Mouse (Mus musculus) embryo, embryonic 9.5 days (tissue): ENCODE measurements at regions not wholly inside any gene's neighbourhood (a gene's known extent, or its start where the extent isn't known, plus 50 kb on each side); places are given as distances from the start of the nearest gene placed in this dataset.

Experiments used
- DNase-seq: peaks from one replicate; pipeline ENCODE4 v3.0.0-alpha.2; 2017; ENCODE audit errors: extremely low spot score

DNA sequence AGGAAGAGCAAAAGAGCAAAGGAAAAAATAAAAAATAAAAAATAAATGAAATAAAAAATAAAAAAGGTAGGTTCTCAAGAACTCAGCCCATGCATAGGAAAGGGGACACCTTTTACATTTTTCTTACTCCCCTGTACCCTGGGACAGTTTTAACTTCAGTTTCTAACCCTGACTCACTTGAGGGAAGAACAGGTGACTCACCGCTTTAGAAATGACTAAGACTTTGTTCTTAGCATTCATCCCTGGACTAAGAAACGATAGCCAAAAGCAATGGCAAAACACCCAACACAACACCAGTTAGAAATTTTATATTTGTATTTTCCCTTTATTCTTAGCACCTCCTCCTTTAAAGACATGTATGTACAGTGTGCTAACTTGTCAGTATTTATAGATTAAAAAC is 161.5 kb upstream of the Samsn1 start:
- DNase-seq = no peak

GRCm38 (mm10) chr16:76183105-76183504 is 161.0 kb upstream of the Samsn1 start:
- DNase-seq = peak; percentile 22

GRCm38 (mm10) chr16:76181596-76181995 is 159.5 kb upstream of the Samsn1 start:
- DNase-seq = no peak

- no peak for DNase-seq
Measured at GRCm38 (mm10) chr16:76167651-76168050, 145.6 kb upstream of the Samsn1 start.

- no peak for DNase-seq
Measured at GRCm38 (mm10) chr16:76160879-76161278, 138.8 kb upstream of the Samsn1 start.

DNA sequence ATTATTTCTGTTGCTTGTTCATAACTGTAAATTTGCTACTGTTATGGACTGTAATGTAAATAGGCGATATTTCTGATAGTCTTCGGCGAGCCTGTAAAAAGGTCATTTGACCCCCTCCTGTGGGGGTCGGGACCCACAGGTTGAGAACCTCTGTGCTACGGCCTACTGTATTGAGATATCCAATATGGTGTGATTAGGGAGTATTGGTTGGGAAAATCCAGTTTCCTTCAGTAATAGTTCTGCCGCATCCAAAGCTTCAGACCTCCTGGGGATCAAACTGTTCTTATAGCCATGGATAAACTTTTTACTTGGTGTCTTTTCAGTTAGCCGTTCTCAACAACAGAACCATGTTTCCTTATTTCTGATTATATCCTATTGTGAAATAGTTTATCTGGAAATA is 136.5 kb upstream of the Samsn1 start:
- DNase-seq = no peak

- DNase-seq = no peak
Measured at GRCm38 (mm10) chr16:76153766-76154525, 131.9 kb upstream of the Samsn1 start.

GRCm38 (mm10) chr16:76149581-76149980 is 127.5 kb upstream of the Samsn1 start:
- DNase-seq = no peak

DNA sequence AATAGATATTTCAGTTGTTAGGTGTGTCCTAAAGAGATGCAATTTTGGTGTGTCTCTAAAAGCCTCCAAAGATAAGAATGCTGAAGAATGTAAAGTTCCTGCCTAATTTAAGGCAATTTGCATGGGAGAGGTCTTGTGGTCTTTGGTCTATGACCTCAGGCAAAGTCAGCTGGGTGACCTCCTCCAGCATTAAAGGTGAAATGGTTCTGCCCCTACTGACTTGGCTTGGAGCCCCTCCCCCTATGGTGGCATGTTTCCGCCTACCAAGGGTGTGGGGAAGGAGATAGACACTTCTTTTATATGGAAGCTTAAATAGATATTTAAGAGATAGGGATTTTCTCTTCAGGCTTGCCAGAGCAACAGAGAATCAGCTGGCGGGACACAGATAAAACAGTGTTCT is 111.8 kb upstream of the Samsn1 start:
- DNase-seq = no peak

GRCm38 (mm10) chr16:76130486-76130885 is 108.4 kb upstream of the Samsn1 start:
- DNase-seq = no peak

- DNase-seq = no peak
Measured at GRCm38 (mm10) chr16:76129982-76130381, 107.9 kb upstream of the Samsn1 start.

- no peak for DNase-seq
Measured at GRCm38 (mm10) chr16:76123021-76123384, 100.9 kb upstream of the Samsn1 start.

- DNase-seq = no peak
Measured at GRCm38 (mm10) chr16:76122172-76123020, 100.3 kb upstream of the Samsn1 start.

DNA sequence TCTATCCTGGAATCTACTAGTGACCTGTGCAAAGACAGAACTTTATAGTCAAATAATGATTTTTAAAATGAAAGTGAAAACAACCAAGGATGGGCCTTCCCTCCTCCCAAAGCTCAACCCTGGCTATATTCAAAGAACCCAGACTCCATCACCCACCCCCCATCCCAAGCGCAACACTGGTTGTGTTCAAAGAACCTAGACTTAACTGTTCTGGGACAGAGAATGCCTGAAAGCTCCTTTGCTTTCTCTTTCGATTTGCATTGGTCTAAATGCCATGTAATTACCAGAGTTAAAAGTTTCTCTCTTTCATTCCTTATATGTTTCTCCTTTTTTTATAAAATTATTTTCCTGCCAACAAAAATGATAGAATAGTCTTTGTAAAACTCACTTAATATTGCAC is 98.6 kb upstream of the Samsn1 start:
- no peak for DNase-seq

DNA sequence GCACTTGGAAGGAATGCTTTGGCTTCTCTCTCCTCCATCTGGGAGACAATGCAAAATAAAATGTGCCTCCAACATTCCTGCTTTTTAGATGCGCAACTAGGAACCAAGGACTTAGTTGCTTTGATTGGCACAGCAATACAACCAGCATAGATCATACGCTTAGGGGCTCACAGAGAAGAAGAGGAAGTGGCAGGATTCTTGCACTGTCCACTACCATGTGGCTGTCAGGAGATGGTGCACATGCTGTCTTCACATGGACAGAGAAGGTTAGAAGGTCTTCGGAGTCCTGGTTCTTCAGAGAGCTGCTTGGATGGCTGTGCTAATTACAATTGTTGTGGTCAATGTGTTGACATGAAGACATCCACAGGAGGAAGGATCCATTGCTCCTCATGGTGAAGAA is 88.3 kb upstream of the Samsn1 start:
- DNase-seq = no peak

DNA sequence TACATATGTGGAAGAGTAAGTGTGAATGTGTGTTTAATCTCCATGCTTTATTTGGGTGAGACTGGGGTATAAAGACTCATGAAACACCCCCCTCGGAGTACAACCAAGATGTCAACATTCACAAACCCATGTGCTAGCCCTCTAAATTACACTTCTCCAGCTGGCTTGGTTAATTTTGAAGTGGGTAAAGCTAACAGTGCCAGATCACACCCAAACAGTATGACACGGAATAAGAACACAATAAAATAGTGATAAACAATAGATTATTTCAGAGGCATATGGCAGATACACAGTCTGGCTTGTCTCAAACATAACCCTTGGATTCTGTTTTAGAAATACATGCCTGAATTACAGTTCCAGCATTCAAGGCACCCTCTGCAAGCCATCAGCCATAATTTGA is 86.4 kb upstream of the Samsn1 start:
- no peak for DNase-seq

GRCm38 (mm10) chr16:76104673-76105072 is 82.6 kb upstream of the Samsn1 start:
- DNase-seq = no peak

- no peak for DNase-seq
Measured at GRCm38 (mm10) chr16:76101773-76102172, 79.7 kb upstream of the Samsn1 start.

DNA sequence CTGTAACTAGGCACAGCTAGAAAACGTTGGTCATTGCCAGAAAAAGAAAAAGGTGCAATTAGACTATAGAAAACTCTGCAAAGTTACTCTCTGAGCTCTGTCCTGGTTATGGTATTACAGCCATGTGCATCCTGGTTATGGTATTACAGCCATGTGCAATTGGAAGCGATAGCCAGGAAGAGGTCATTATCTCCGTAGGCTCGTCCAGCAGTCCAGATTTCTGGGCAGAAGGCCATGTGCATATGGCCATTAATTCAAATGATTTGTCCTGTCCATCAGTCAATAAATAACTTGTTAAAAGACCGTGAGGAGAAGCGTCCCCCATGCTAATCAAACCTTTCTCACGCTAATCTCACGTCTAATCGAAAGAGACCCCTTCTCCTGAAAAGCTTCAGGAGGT is 75.7 kb upstream of the Samsn1 start:
- no peak for DNase-seq

DNA sequence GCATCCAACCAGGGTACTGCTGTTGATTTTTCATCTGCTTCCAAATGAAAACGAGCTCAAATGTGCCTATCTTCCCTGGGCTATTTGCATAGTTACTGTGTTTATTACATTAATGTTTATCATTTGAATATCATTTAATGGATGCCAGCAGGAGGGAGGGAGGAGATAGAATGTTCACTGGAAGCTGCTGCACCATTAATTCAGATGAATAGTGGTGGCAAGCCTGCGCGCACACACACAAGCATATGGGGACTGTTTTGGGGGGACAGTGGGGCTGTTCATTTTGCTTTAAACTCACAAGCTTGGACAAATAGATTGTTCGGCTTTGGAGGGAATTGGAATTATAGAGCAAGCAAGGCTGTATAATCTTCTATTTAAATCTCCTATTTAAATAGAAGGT is 74.3 kb upstream of the Samsn1 start:
- DNase-seq = no peak

GRCm38 (mm10) chr16:76085363-76085762 is 63.3 kb upstream of the Samsn1 start:
- DNase-seq = no peak

DNA sequence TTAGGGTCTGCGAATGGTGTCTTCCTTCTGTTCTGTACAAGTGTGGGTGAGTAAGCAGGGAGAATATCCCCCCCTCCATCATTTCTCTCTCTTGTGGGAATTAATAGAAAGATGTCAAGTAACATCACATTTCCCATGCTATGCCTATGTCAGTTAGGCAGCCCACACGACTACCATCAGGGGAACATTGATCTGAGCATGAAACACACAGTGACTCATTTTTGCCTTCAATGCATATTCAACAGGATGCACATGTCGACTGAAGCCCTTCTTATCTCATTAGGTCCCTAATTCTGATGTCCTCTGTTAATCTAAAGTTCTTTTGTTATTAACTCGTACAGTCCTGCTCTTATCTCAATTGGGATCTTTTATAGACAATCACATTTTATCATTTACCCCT is 60.4 kb upstream of the Samsn1 start:
- DNase-seq = no peak
